Mouse (Mus musculus): Measurements from ENCODE around the gene Llcfc1. TPM values are rescaled to one million over a fixed set of nuclear protein-coding genes. Genes with fewer than 3 reads are reported as not detected.

Llcfc1 gene
- polyA plus RNA-seq (2015; fragmentation: Illumina TruSeq; extraction: RNeasy Lipid Tissue Mini Kit (QIAGEN cat#74804); ENCODE audit: insufficient read depth, low read depth, low replicate concordance): not detected

DNA sequence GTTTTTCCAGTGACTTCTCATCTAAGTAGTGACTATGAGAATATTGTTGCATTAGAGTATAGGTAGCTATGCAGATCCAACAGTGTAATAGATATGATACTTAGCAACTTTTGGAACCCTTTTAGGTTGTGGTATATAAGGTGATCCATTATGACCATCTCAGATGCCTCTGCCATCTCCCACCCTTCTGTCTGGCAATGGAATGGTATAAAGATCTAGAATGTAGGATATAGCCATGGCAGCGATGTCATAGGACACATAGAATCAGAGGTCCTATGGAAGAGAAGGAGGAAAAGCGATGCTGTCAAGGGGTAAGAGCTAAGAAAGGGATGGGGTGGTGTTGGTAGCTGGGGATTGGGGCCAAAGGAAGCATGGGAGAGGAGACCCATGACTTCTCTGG lies at the start of gene Llcfc1:
TSS of gene Llcfc1 (plus strand) at position 301 of the 400 bp plus-strand sequence.

DNA sequence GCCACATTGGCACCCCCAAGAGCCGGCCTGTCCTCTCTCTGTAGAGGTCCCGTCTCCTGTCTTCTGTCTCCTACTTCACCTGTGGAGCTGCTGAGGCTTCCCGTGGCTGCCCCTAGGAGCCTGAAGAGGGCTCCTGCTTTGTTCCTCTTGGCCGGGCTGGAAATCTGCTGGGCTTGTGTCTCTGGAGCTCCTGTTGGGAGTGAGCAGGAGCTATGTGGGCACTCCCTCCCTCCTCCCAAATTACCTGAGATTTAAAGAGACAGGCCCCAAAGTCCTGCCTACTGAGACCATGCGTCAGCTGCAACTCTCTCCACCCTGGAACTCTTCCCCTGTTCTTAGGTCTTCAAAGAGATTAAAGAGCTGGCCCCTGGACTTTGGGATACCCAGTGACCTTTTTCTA lies 48.1 kb upstream of the Llcfc1 start, which contains the start of gene Trpv6:
TSS of gene Trpv6 (minus strand) at position 228 of the 400 bp plus-strand sequence.

DNA sequence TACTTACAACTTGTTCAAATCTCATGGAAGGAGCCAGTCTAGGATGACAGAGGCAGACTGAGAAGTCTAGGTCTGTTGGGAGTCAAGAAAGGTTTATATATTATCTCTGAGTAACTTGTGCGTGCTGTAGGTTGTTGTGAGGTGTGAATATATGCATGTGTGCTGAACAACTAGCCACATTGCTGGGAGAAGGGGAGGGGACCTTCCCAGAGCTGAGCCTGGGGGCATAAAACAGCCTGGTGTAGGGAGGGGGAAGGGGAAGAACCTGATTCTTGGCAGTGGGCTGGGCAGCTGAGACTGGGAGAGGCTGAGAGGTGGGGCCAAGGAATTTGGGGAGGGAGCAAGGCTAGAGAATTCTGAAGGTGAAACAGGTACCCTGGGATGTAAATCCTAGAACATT lies 3.6 kb upstream of the Llcfc1 start, which contains the start of gene Trpv5:
TSS of gene Trpv5 (minus strand) at position 101 of the 400 bp plus-strand sequence.

DNA sequence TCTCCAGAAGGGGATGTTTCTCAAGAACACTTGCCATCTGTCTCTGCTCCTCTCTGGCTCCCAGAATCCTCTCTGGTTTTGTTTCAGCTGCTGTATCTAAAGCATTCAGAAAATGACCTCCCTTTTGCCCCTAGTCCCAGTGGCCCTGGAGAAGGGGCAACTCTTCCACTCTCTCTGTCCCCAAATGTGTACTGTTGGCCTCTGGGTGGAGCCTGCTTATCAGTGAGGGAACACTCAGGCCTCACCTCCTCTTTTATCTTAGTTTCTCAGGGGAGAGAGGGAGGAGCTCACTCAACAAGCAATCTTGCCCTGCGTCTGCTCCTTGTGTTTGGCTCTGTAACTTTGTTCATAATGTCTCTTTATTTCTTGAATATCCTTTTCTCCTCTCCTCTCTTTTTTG lies 19.9 kb downstream of the Llcfc1 start, which contains the start of gene Kel:
TSS of gene Kel (minus strand) at position 217 of the 400 bp plus-strand sequence.

Other genes starting within 250 kb of the Llcfc1 start
- gene Gm10334, start 238.3 kb upstream of the Llcfc1 start, polyA plus RNA-seq (2015; fragmentation: Illumina TruSeq; extraction: RNeasy Lipid Tissue Mini Kit (QIAGEN cat#74804); ENCODE audit: insufficient read depth, low read depth, low replicate concordance): 167 TPM
- 15.3 TPM for gene Prss1, start 225.5 kb upstream of the Llcfc1 start, polyA plus RNA-seq (2015; fragmentation: Illumina TruSeq; extraction: RNeasy Lipid Tissue Mini Kit (QIAGEN cat#74804); ENCODE audit: insufficient read depth, low read depth, low replicate concordance)
- 28,178 TPM for gene Prss2, start 162.6 kb upstream of the Llcfc1 start, polyA plus RNA-seq (2015; fragmentation: Illumina TruSeq; extraction: RNeasy Lipid Tissue Mini Kit (QIAGEN cat#74804); ENCODE audit: insufficient read depth, low read depth, low replicate concordance)
- gene Ephb6, start 78.9 kb upstream of the Llcfc1 start, polyA plus RNA-seq (2015; fragmentation: Illumina TruSeq; extraction: RNeasy Lipid Tissue Mini Kit (QIAGEN cat#74804); ENCODE audit: insufficient read depth, low read depth, low replicate concordance): 2.8 TPM
- gene Trpv6, start 48.0 kb upstream of the Llcfc1 start, polyA plus RNA-seq (2015; fragmentation: Illumina TruSeq; extraction: RNeasy Lipid Tissue Mini Kit (QIAGEN cat#74804); ENCODE audit: insufficient read depth, low read depth, low replicate concordance): 1.3 TPM
- gene Trpv5, start 3.7 kb upstream of the Llcfc1 start, polyA plus RNA-seq (2015; fragmentation: Illumina TruSeq; extraction: RNeasy Lipid Tissue Mini Kit (QIAGEN cat#74804); ENCODE audit: insufficient read depth, low read depth, low replicate concordance): not detected
- gene Kel, start 19.9 kb downstream of the Llcfc1 start, polyA plus RNA-seq (2015; fragmentation: Illumina TruSeq; extraction: RNeasy Lipid Tissue Mini Kit (QIAGEN cat#74804); ENCODE audit: insufficient read depth, low read depth, low replicate concordance): not detected
- gene Olfr459, start 90.7 kb downstream of the Llcfc1 start, polyA plus RNA-seq (2015; fragmentation: Illumina TruSeq; extraction: RNeasy Lipid Tissue Mini Kit (QIAGEN cat#74804); ENCODE audit: insufficient read depth, low read depth, low replicate concordance): not detected
- gene Pip, start 163.1 kb downstream of the Llcfc1 start, polyA plus RNA-seq (2015; fragmentation: Illumina TruSeq; extraction: RNeasy Lipid Tissue Mini Kit (QIAGEN cat#74804); ENCODE audit: insufficient read depth, low read depth, low replicate concordance): not detected
- gene Sval2, start 168.6 kb downstream of the Llcfc1 start, polyA plus RNA-seq (2015; fragmentation: Illumina TruSeq; extraction: RNeasy Lipid Tissue Mini Kit (QIAGEN cat#74804); ENCODE audit: insufficient read depth, low read depth, low replicate concordance): not detected